Mouse (Mus musculus): ENCODE results near the gene Gm5767. TPM values are rescaled to one million over a fixed set of nuclear protein-coding genes. Genes with fewer than 3 reads are reported as not detected.
A peak's percentile ranks its signal among the peaks of the same experiment; 100 is the strongest.

The Gm5767 gene
- not detected in 2 replicates for polyA plus RNA-seq (2014; fragmentation: Nextera tagmentation; extraction: Ambion mirVana)

GRCm38 (mm10) chr16:8680470-8680869 lies at the start of gene Gm5767:
TSS of gene Gm5767 (plus strand) at chr16:8680770.
- Histone ChIP-seq H3K4me3 (ENCODE audit: low read depth, low read length) (no peak within 1 kb of the TSS), H3K9ac (ENCODE audit: low read length) (no peak within 1 kb of the TSS), H3K9me3 (ENCODE audit: control insufficient read depth, low read length) (no peaks in the 10 kb centered on the region), H3K4me1 (ENCODE audit: control insufficient read depth, insufficient read depth, low read length) (no peaks in the 10 kb centered on the region), H3K27ac (ENCODE audit: low read depth, low read length) (no peak within 1 kb of the TSS), H3K4me2 (ENCODE audit: low read depth) (no peak within 1 kb of the TSS), H3K27me3 (ENCODE audit: control insufficient read depth, insufficient read depth, low read length) (no peaks in the 10 kb centered on the region), H3K36me3 (ENCODE audit: control insufficient read depth, insufficient read depth, low read length) (no peaks in the 10 kb centered on the region)
- ATAC-seq (ENCODE audit: insufficient read depth, low FRiP score, low TSS enrichment), result no peak
- WGBS, result 83% methylated on average over 5 of the region's 5 CpGs
- DNase-seq (ENCODE audit: low spot score), result no peak

GRCm38 (mm10) chr16:8631428-8631827 lies 49.1 kb upstream of the Gm5767 start:
- H3K36me3 ChIP-seq (ENCODE audit: control insufficient read depth, insufficient read depth, low read length), result peaks cover 2% of the 10 kb centered on the region; the same call in 1 of the 2 replicates
- ATAC-seq (ENCODE audit: insufficient read depth, low FRiP score, low TSS enrichment) (no peak), DNase-seq (ENCODE audit: low spot score) (no peak)
- 95% methylated on average over 5 of the region's 5 CpGs for WGBS
- H3K4me1 ChIP-seq (ENCODE audit: control insufficient read depth, insufficient read depth, low read length), result peaks cover 5% of the 10 kb centered on the region
- H3K27me3 ChIP-seq (ENCODE audit: control insufficient read depth, insufficient read depth, low read length), result no peaks in the 10 kb centered on the region
- H3K9me3 ChIP-seq (ENCODE audit: control insufficient read depth, low read length), result no peaks in the 10 kb centered on the region
- no peak overlapping the region for H3K27ac ChIP-seq (ENCODE audit: low read depth, low read length)
- no peak overlapping the region for H3K4me3 ChIP-seq (ENCODE audit: low read depth, low read length)
- no peak overlapping the region for H3K9ac ChIP-seq (ENCODE audit: low read length)
- no peak overlapping the region for H3K4me2 ChIP-seq (ENCODE audit: low read depth)

GRCm38 (mm10) chr16:8636867-8637216 lies 43.7 kb upstream of the Gm5767 start:
- no peaks in the 10 kb centered on the region for H3K27me3 ChIP-seq (ENCODE audit: control insufficient read depth, insufficient read depth, low read length)
- ATAC-seq (ENCODE audit: insufficient read depth, low FRiP score, low TSS enrichment), result peak; percentile 57; the same call in 1 of the 2 replicates
- DNase-seq (ENCODE audit: low spot score), result no peak
- peaks cover 2% of the 10 kb centered on the region; the same call in 1 of the 2 replicates for H3K36me3 ChIP-seq (ENCODE audit: control insufficient read depth, insufficient read depth, low read length)
- H3K4me1 ChIP-seq (ENCODE audit: control insufficient read depth, insufficient read depth, low read length), result peaks cover 10% of the 10 kb centered on the region
- H3K27ac ChIP-seq (ENCODE audit: low read depth, low read length), result peak overlapping the region; percentile 63
- WGBS, result under 1% methylated on average over 13 of the region's 13 CpGs
- H3K9ac ChIP-seq (ENCODE audit: low read length), result peak overlapping the region; percentile 76
- peak overlapping the region; percentile 66 for H3K4me3 ChIP-seq (ENCODE audit: low read depth, low read length)
- H3K4me2 ChIP-seq (ENCODE audit: low read depth), result peak overlapping the region; percentile 84
- H3K9me3 ChIP-seq (ENCODE audit: control insufficient read depth, low read length), result no peaks in the 10 kb centered on the region

GRCm38 (mm10) chr16:8637217-8638051 lies 43.1 kb upstream of the Gm5767 start, which contains the start of the genes Pmm2 and Tmem186:
TSS of gene Pmm2 (plus strand) at chr16:8637674.
TSS of gene Tmem186 (minus strand) at chr16:8637712.
- Histone ChIP-seq H3K4me2 (ENCODE audit: low read depth) (peak within 1 kb of the TSS; percentile 84), H3K27me3 (ENCODE audit: control insufficient read depth, insufficient read depth, low read length) (no peaks in the 10 kb centered on the region), H3K4me1 (ENCODE audit: control insufficient read depth, insufficient read depth, low read length) (peaks cover 10% of the 10 kb centered on the region), H3K9me3 (ENCODE audit: control insufficient read depth, low read length) (no peaks in the 10 kb centered on the region), H3K27ac (ENCODE audit: low read depth, low read length) (peak within 1 kb of the TSS; percentile 63), H3K4me3 (ENCODE audit: low read depth, low read length) (peak within 1 kb of the TSS; percentile 66), H3K9ac (ENCODE audit: low read length) (peak within 1 kb of the TSS; percentile 76), H3K36me3 (ENCODE audit: control insufficient read depth, insufficient read depth, low read length) (peaks cover 2% of the 10 kb centered on the region; the same call in 1 of the 2 replicates)
- under 1% methylated on average over 59 of the region's 59 CpGs for WGBS
- ATAC-seq (ENCODE audit: insufficient read depth, low FRiP score, low TSS enrichment) (peak; percentile 91), DNase-seq (ENCODE audit: low spot score) (peak; percentile 87)

GRCm38 (mm10) chr16:8638131-8638530 lies 42.4 kb upstream of the Gm5767 start:
- H3K9me3 ChIP-seq (ENCODE audit: control insufficient read depth, low read length), result no peaks in the 10 kb centered on the region
- DNase-seq (ENCODE audit: low spot score), result no peak
- H3K4me1 ChIP-seq (ENCODE audit: control insufficient read depth, insufficient read depth, low read length), result peaks cover 10% of the 10 kb centered on the region
- no peak for ATAC-seq (ENCODE audit: insufficient read depth, low FRiP score, low TSS enrichment)
- H3K4me3 ChIP-seq (ENCODE audit: low read depth, low read length), result peak overlapping the region; percentile 66
- H3K4me2 ChIP-seq (ENCODE audit: low read depth), result peak overlapping the region; percentile 84
- no peaks in the 10 kb centered on the region for H3K27me3 ChIP-seq (ENCODE audit: control insufficient read depth, insufficient read depth, low read length)
- peak overlapping the region; percentile 63; the same call in 1 of the 2 replicates for H3K27ac ChIP-seq (ENCODE audit: low read depth, low read length)
- peak overlapping the region; percentile 76 for H3K9ac ChIP-seq (ENCODE audit: low read length)
- H3K36me3 ChIP-seq (ENCODE audit: control insufficient read depth, insufficient read depth, low read length), result peaks cover 2% of the 10 kb centered on the region
- WGBS, result 52% methylated on average over 7 of the region's 7 CpGs

- Histone ChIP-seq H3K27ac (ENCODE audit: low read depth, low read length) (no peak overlapping the region), H3K9me3 (ENCODE audit: control insufficient read depth, low read length) (no peaks in the 10 kb centered on the region), H3K4me1 (ENCODE audit: control insufficient read depth, insufficient read depth, low read length) (peaks cover 10% of the 10 kb centered on the region), H3K4me2 (ENCODE audit: low read depth) (no peak overlapping the region), H3K4me3 (ENCODE audit: low read depth, low read length) (no peak overlapping the region), H3K9ac (ENCODE audit: low read length) (no peak overlapping the region), H3K27me3 (ENCODE audit: control insufficient read depth, insufficient read depth, low read length) (no peaks in the 10 kb centered on the region), H3K36me3 (ENCODE audit: control insufficient read depth, insufficient read depth, low read length) (peaks cover 6% of the 10 kb centered on the region)
- ATAC-seq (ENCODE audit: insufficient read depth, low FRiP score, low TSS enrichment), result no peak
- DNase-seq (ENCODE audit: low spot score), result no peak
- WGBS, result 90% methylated on average over 11 of the region's 11 CpGs
These were observed 40.9 kb upstream of the Gm5767 start for GRCm38 (mm10) chr16:8639466-8640191.

GRCm38 (mm10) chr16:8643855-8644254 lies 36.7 kb upstream of the Gm5767 start:
- Histone ChIP-seq H3K9me3 (ENCODE audit: control insufficient read depth, low read length) (no peaks in the 10 kb centered on the region), H3K4me3 (ENCODE audit: low read depth, low read length) (no peak overlapping the region), H3K4me2 (ENCODE audit: low read depth) (no peak overlapping the region), H3K27me3 (ENCODE audit: control insufficient read depth, insufficient read depth, low read length) (no peaks in the 10 kb centered on the region), H3K9ac (ENCODE audit: low read length) (no peak overlapping the region), H3K36me3 (ENCODE audit: control insufficient read depth, insufficient read depth, low read length) (peaks cover 6% of the 10 kb centered on the region), H3K4me1 (ENCODE audit: control insufficient read depth, insufficient read depth, low read length) (no peaks in the 10 kb centered on the region), H3K27ac (ENCODE audit: low read depth, low read length) (no peak overlapping the region)
- DNase-seq (ENCODE audit: low spot score) (peak; percentile 43), ATAC-seq (ENCODE audit: insufficient read depth, low FRiP score, low TSS enrichment) (peak; percentile 53; the same call in 1 of the 2 replicates)
- 76% methylated on average over 2 of the region's 2 CpGs for WGBS

- WGBS, result 80% methylated on average over 6 of the region's 6 CpGs
- no peaks in the 10 kb centered on the region for H3K27me3 ChIP-seq (ENCODE audit: control insufficient read depth, insufficient read depth, low read length)
- H3K36me3 ChIP-seq (ENCODE audit: control insufficient read depth, insufficient read depth, low read length), result peaks cover 6% of the 10 kb centered on the region
- H3K4me3 ChIP-seq (ENCODE audit: low read depth, low read length), result no peak overlapping the region
- H3K9ac ChIP-seq (ENCODE audit: low read length), result no peak overlapping the region
- H3K4me2 ChIP-seq (ENCODE audit: low read depth), result no peak overlapping the region
- no peak overlapping the region for H3K27ac ChIP-seq (ENCODE audit: low read depth, low read length)
- ATAC-seq (ENCODE audit: insufficient read depth, low FRiP score, low TSS enrichment) (no peak), DNase-seq (ENCODE audit: low spot score) (no peak)
- H3K9me3 ChIP-seq (ENCODE audit: control insufficient read depth, low read length), result no peaks in the 10 kb centered on the region
- H3K4me1 ChIP-seq (ENCODE audit: control insufficient read depth, insufficient read depth, low read length), result no peaks in the 10 kb centered on the region
These were observed 35.0 kb upstream of the Gm5767 start for GRCm38 (mm10) chr16:8645546-8645945.

All from neural tube, embryonic 11.5 days (tissue).